Mouse (Mus musculus) E14TG2a.4 (cell line): ENCODE results near the gene Sdr42e1.

Experiments used
- H3K27me3 ChIP-seq: 2 replicates; pipeline ENCODE4 v1.6.1; 2014; ENCODE audit warnings: low read length, control low read depth; ENCODE audit not compliant: insufficient read depth
- H3K36me3 ChIP-seq: 2 replicates; pipeline ENCODE4 v1.6.1; 2014; ENCODE audit warnings: low read length, control low read depth; ENCODE audit not compliant: insufficient read depth
- H3K4me1 ChIP-seq: replicated peaks from 2 replicates; pipeline ENCODE4 v1.6.1; 2014; ENCODE audit warnings: low read depth, low read length, control low read depth
- H3K4me3 ChIP-seq: replicated peaks from 2 replicates; pipeline ENCODE4 v1.5.1; 2014; ENCODE audit warnings: mild to moderate bottlenecking, low read length
- H3K9me3 ChIP-seq: 2 replicates; pipeline ENCODE4 v1.6.1; 2014; ENCODE audit warnings: low read length, control low read depth
- CTCF ChIP-seq: conservative IDR thresholded peaks from 2 replicates; pipeline ENCODE4 v1.5.1; 2014; ENCODE audit warnings: low read length
- NANOG ChIP-seq: IDR thresholded peaks from 2 replicates; pipeline ENCODE4 v1.6.1; 2014; ENCODE audit warnings: borderline replicate concordance, low read length, mixed read lengths
- POU5F1 ChIP-seq: IDR thresholded peaks from 2 replicates; pipeline ENCODE4 v1.6.1; 2014; ENCODE audit warnings: low read length, borderline replicate concordance

The Sdr42e1 gene

GRCm38 (mm10) chr8:117700699-117701098, 27.2 kb upstream of the Sdr42e1 start:
- Histone ChIP-seq H3K27me3 (peaks cover 2% of the 10 kb centered on the region; the same call in 1 of the 2 replicates), H3K4me1 (peaks cover 19% of the 10 kb centered on the region), H3K9me3 (peaks cover 14% of the 10 kb centered on the region), H3K4me3 (no peak overlapping the region), H3K36me3 (no peaks in the 10 kb centered on the region)
- TF ChIP-seq NANOG (no peak), POU5F1 (no peak), CTCF (no peak)

GRCm38 (mm10) chr8:117697248-117697647, 23.8 kb upstream of the Sdr42e1 start:
- Histone ChIP-seq H3K4me3 (no peak overlapping the region), H3K9me3 (peaks cover 21% of the 10 kb centered on the region), H3K4me1 (peaks cover 12% of the 10 kb centered on the region), H3K27me3 (peaks cover 2% of the 10 kb centered on the region; the same call in 1 of the 2 replicates), H3K36me3 (no peaks in the 10 kb centered on the region)
- TF ChIP-seq NANOG (no peak), CTCF (peak; percentile 45), POU5F1 (no peak)

GRCm38 (mm10) chr8:117695636-117696035, 22.1 kb upstream of the Sdr42e1 start:
- TF ChIP-seq POU5F1: no peak
- Histone ChIP-seq H3K9me3 (peaks cover 21% of the 10 kb centered on the region), H3K27me3 (peaks cover 3% of the 10 kb centered on the region; the same call in 1 of the 2 replicates), H3K4me1 (peaks cover 1% of the 10 kb centered on the region; the same call in 1 of the 2 replicates), H3K36me3 (no peaks in the 10 kb centered on the region), H3K4me3 (no peak overlapping the region)

GRCm38 (mm10) chr8:117692131-117692530, 18.6 kb upstream of the Sdr42e1 start:
- H3K9me3 ChIP-seq: 0 out of 2 replicates have a peak, but pooled peaks cover 7% of the 10 kb centered on the region
- 0 out of 2 replicates have a peak, but pooled peaks cover 3% of the 10 kb centered on the region for H3K27me3 ChIP-seq
- no peak for TF ChIP-seq CTCF
- TF ChIP-seq POU5F1: no peak
- no peak for TF ChIP-seq NANOG
- no peak overlapping the region for H3K4me3 ChIP-seq
- no peaks in the 10 kb centered on the region for H3K36me3 ChIP-seq
- H3K4me1 ChIP-seq: no peaks in the 10 kb centered on the region

- Histone ChIP-seq H3K4me1 (peaks cover 9% of the 10 kb centered on the region), H3K9me3 (no peaks in the 10 kb centered on the region), H3K36me3 (no peaks in the 10 kb centered on the region), H3K4me3 (no peak overlapping the region), H3K27me3 (0 out of 2 replicates have a peak, but pooled peaks cover 3% of the 10 kb centered on the region)
- TF ChIP-seq CTCF: no peak
- no peak for TF ChIP-seq NANOG
- no peak for TF ChIP-seq POU5F1
These were observed 14.4 kb upstream of the Sdr42e1 start for GRCm38 (mm10) chr8:117687890-117688289.

- peaks cover 9% of the 10 kb centered on the region for H3K4me1 ChIP-seq
- H3K27me3 ChIP-seq: peaks cover 15% of the 10 kb centered on the region
- no peak for TF ChIP-seq CTCF
- TF ChIP-seq POU5F1: no peak
- no peak for TF ChIP-seq NANOG
- no peaks in the 10 kb centered on the region for H3K9me3 ChIP-seq
- no peaks in the 10 kb centered on the region for H3K36me3 ChIP-seq
- H3K4me3 ChIP-seq: no peak overlapping the region
These were observed 11.0 kb upstream of the Sdr42e1 start for GRCm38 (mm10) chr8:117684504-117684903.

GRCm38 (mm10) chr8:117683925-117684472, 10.5 kb upstream of the Sdr42e1 start:
- TF ChIP-seq POU5F1 (no peak), CTCF (no peak), NANOG (no peak)
- Histone ChIP-seq H3K36me3 (no peaks in the 10 kb centered on the region), H3K4me3 (no peak overlapping the region), H3K27me3 (peaks cover 15% of the 10 kb centered on the region), H3K4me1 (peaks cover 9% of the 10 kb centered on the region), H3K9me3 (no peaks in the 10 kb centered on the region)

- no peak overlapping the region for H3K4me3 ChIP-seq
- peaks cover 3% of the 10 kb centered on the region; the same call in 1 of the 2 replicates for H3K4me1 ChIP-seq
- TF ChIP-seq CTCF: no peak
- no peak for TF ChIP-seq NANOG
- no peak for TF ChIP-seq POU5F1
- H3K27me3 ChIP-seq: peaks cover 15% of the 10 kb centered on the region
- H3K9me3 ChIP-seq: no peaks in the 10 kb centered on the region
- H3K36me3 ChIP-seq: no peaks in the 10 kb centered on the region
These were observed 5.2 kb upstream of the Sdr42e1 start for GRCm38 (mm10) chr8:117678650-117679049.

GRCm38 (mm10) chr8:117677011-117677410, 3.5 kb upstream of the Sdr42e1 start:
- no peak overlapping the region for H3K4me3 ChIP-seq
- TF ChIP-seq NANOG (no peak), POU5F1 (no peak), CTCF (no peak)
- H3K36me3 ChIP-seq: no peaks in the 10 kb centered on the region
- peaks cover 8% of the 10 kb centered on the region for H3K27me3 ChIP-seq
- H3K9me3 ChIP-seq: no peaks in the 10 kb centered on the region
- peaks cover 15% of the 10 kb centered on the region for H3K4me1 ChIP-seq
